Mouse (Mus musculus) ES-Bruce4 (cell line): ENCODE results near the gene Myof. TPM values are rescaled to one million over a fixed set of nuclear protein-coding genes. Genes with fewer than 3 reads are reported as not detected.

ENCODE experiments used
- H3K27ac ChIP-seq: 2 replicates; pipeline ENCODE4 v1.5.1; 2012; ENCODE audit warnings: low read length, inconsistent platforms; ENCODE audit not compliant: insufficient read depth
- H3K27me3 ChIP-seq: 2 replicates; pipeline ENCODE4 v1.6.1; 2012; ENCODE audit warnings: mild to moderate bottlenecking, low read length, inconsistent platforms; ENCODE audit not compliant: control insufficient read depth, poor library complexity, insufficient read depth, severe bottlenecking
- H3K36me3 ChIP-seq: 2 replicates; pipeline ENCODE4 v1.6.1; 2012; ENCODE audit warnings: inconsistent platforms, mild to moderate bottlenecking, low read length, moderate library complexity; ENCODE audit not compliant: control insufficient read depth, poor library complexity, insufficient read depth, severe bottlenecking
- H3K4me1 ChIP-seq: one replicate; pipeline ENCODE4 v1.8.1; 2011; ENCODE audit warnings: low read length; ENCODE audit not compliant: control insufficient read depth, insufficient read depth
- H3K4me3 ChIP-seq: 2 replicates; pipeline ENCODE4 v1.5.1; 2011; ENCODE audit warnings: low read depth, mild to moderate bottlenecking, low read length
- H3K9ac ChIP-seq: 2 replicates; pipeline ENCODE4 v1.6.1; 2012; ENCODE audit warnings: low read depth, mild to moderate bottlenecking, inconsistent platforms; ENCODE audit not compliant: poor library complexity, severe bottlenecking
- H3K9me3 ChIP-seq: replicated peaks from 2 replicates; pipeline ENCODE4 v1.6.1; 2012; ENCODE audit warnings: mild to moderate bottlenecking, low read length, inconsistent platforms; ENCODE audit not compliant: control insufficient read depth, poor library complexity, insufficient read depth, severe bottlenecking
- CTCF ChIP-seq: IDR thresholded peaks from one replicate; pipeline ENCODE4 v1.8.1; 2011; ENCODE audit warnings: low read depth, low read length
- EP300 ChIP-seq: IDR thresholded peaks from 2 replicates; pipeline ENCODE4 v1.6.1; 2011; ENCODE audit warnings: low read depth, low read length; ENCODE audit not compliant: insufficient read depth
- POLR2A ChIP-seq: IDR thresholded peaks from one replicate; pipeline ENCODE4 v1.8.1; 2011; ENCODE audit warnings: low read length; ENCODE audit not compliant: insufficient read depth
- polyA plus RNA-seq: library from polyadenylated mRNA; stranded (reverse); fragments of >200 nt; gene quantifications from 2 replicates; pipeline ENCODE4 v1.2.4, GENCODE M21; 2011; ENCODE audit warnings: low read depth; ENCODE audit not compliant: missing spikeins, insufficient read depth, insufficient read length

Myof gene
- polyA plus RNA-seq, 1 experiment: 23.1 TPM

- Histone ChIP-seq H3K4me3 (no peak overlapping the region), H3K27ac (no peak overlapping the region), H3K4me1 (no peaks in the 10 kb centered on the region), H3K9me3 (no peaks in the 10 kb centered on the region), H3K9ac (no peak overlapping the region), H3K36me3 (no peaks in the 10 kb centered on the region), H3K27me3 (no peaks in the 10 kb centered on the region; the same call in 1 of the 2 replicates)
- TF ChIP-seq CTCF (no peak), EP300 (no peak), POLR2A (no peak)
These were observed 104.2 kb downstream of the Myof start for GRCm38 (mm10) chr19:37939203-37939602.

GRCm38 (mm10) chr19:37937092-37937491 lies 106.3 kb downstream of the Myof start:
- no peak overlapping the region for H3K9ac ChIP-seq
- H3K36me3 ChIP-seq: no peaks in the 10 kb centered on the region
- H3K4me3 ChIP-seq: no peak overlapping the region
- TF ChIP-seq POLR2A: no peak
- no peak for TF ChIP-seq CTCF
- TF ChIP-seq EP300: no peak
- H3K9me3 ChIP-seq: no peaks in the 10 kb centered on the region
- H3K27ac ChIP-seq: no peak overlapping the region
- no peaks in the 10 kb centered on the region; the same call in 1 of the 2 replicates for H3K27me3 ChIP-seq
- no peaks in the 10 kb centered on the region for H3K4me1 ChIP-seq

GRCm38 (mm10) chr19:37934640-37935039 lies 108.7 kb downstream of the Myof start:
- no peak overlapping the region for H3K27ac ChIP-seq
- H3K9me3 ChIP-seq: no peaks in the 10 kb centered on the region
- no peak overlapping the region for H3K9ac ChIP-seq
- no peaks in the 10 kb centered on the region; the same call in 1 of the 2 replicates for H3K27me3 ChIP-seq
- H3K4me1 ChIP-seq: no peaks in the 10 kb centered on the region
- no peaks in the 10 kb centered on the region for H3K36me3 ChIP-seq
- no peak overlapping the region for H3K4me3 ChIP-seq
- TF ChIP-seq CTCF (no peak), EP300 (no peak), POLR2A (no peak)

GRCm38 (mm10) chr19:37932198-37932597 lies 111.2 kb downstream of the Myof start:
- no peaks in the 10 kb centered on the region for H3K36me3 ChIP-seq
- TF ChIP-seq POLR2A: no peak
- no peak for TF ChIP-seq EP300
- TF ChIP-seq CTCF: no peak
- no peaks in the 10 kb centered on the region for H3K4me1 ChIP-seq
- H3K27me3 ChIP-seq: no peaks in the 10 kb centered on the region
- no peak overlapping the region for H3K9ac ChIP-seq
- no peaks in the 10 kb centered on the region; the same call in 1 of the 2 replicates for H3K9me3 ChIP-seq
- no peak overlapping the region for H3K4me3 ChIP-seq
- H3K27ac ChIP-seq: no peak overlapping the region

- TF ChIP-seq POLR2A (no peak), CTCF (no peak), EP300 (no peak)
- no peak overlapping the region for H3K27ac ChIP-seq
- no peaks in the 10 kb centered on the region for H3K27me3 ChIP-seq
- no peaks in the 10 kb centered on the region; the same call in 1 of the 2 replicates for H3K9me3 ChIP-seq
- no peaks in the 10 kb centered on the region for H3K36me3 ChIP-seq
- H3K9ac ChIP-seq: no peak overlapping the region
- no peaks in the 10 kb centered on the region for H3K4me1 ChIP-seq
- H3K4me3 ChIP-seq: no peak overlapping the region
These were observed 115.5 kb downstream of the Myof start for GRCm38 (mm10) chr19:37927911-37928310.

- no peak overlapping the region for H3K9ac ChIP-seq
- H3K4me1 ChIP-seq: no peaks in the 10 kb centered on the region
- no peak overlapping the region for H3K27ac ChIP-seq
- no peak overlapping the region for H3K4me3 ChIP-seq
- H3K36me3 ChIP-seq: no peaks in the 10 kb centered on the region
- TF ChIP-seq POLR2A (no peak), EP300 (no peak), CTCF (no peak)
- H3K27me3 ChIP-seq: no peaks in the 10 kb centered on the region
- H3K9me3 ChIP-seq: no peaks in the 10 kb centered on the region; the same call in 1 of the 2 replicates
These were observed 118.1 kb downstream of the Myof start for GRCm38 (mm10) chr19:37925323-37925722.
